In the genomic region with DNA sequence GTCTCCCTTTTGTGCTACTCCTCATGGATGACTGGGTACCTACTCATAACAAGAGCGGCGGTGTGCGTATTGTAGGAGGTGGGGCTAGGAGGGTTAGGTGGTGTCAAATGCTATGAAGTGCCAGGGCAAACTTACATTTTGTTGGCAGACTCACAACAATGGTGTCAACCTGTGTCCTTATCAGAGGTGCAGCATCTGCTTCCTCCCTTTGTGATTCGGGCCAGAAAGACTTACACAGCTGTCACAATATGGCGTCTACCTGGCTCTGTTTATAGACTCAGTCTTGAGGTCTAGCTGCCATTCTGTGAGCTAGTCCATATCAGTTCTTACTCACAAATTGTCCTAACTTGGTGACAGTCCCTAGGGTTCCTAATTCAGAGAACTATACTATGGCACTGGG, we compare ENCODE assay signal across 24 mouse cellular contexts. TPM values are rescaled to one million over a fixed set of nuclear protein-coding genes. Genes with fewer than 3 reads are reported as not detected.
A peak's percentile ranks its signal among the peaks of the same experiment; 100 is the strongest.
DNase-seq lines count a peak whose midpoint lies in the region; ATAC-seq and TF ChIP-seq lines count a peak whose summit lies in the region.
"Had no signal": no experiment of that assay in that cellular context is flagged by ENCODE, and none has a peak within 500 bp of the region (broad histone marks: within the 10 kb centered on the region; RNA-seq: fewer than 3 reads in every experiment).

No protein-coding gene starts in this region.

- DNase-seq in heart, adult 18-20 months: peak; percentile 29 to 76
- no peak for DNase-seq in heart, postnatal 25 days (ENCODE audit: low spot score)
- peak; percentile 14 for DNase-seq in lung, postnatal 0 days (ENCODE audit: low spot score)
- DNase-seq in lung, adult 18-20 months: no peak
- DNase-seq in heart, adult 9 months (ENCODE audit: low spot score in 2 of 2): peak; percentile 39 to 66
- DNase-seq in cerebellum, adult 18-20 months: no peak
- DNase-seq: B cell, adult 2 months; cerebellum, adult 8-10 months; gastrocnemius, postnatal 14 days; layer of hippocampus, postnatal 36 days; right cerebral cortex, postnatal 25 days; thymus, adult 2 months had no signal

- no peak overlapping the region for H3K4me3 ChIP-seq in lung, postnatal 0 days (ENCODE audit: low read depth, low read length)
- H3K4me3 ChIP-seq: hindbrain, embryonic 15.5 days; intestine, embryonic 15.5 days; limb, embryonic 13.5 days; midbrain, embryonic 13.5 days; myocyte; neural tube, embryonic 15.5 days had no signal

- no peak for TF ChIP-seq CTCF in lung, postnatal 0 days (IDR thresholded peaks at IDR 0.05)

- no peaks in the 10 kb centered on the region for H3K27me3 ChIP-seq in lung, postnatal 0 days (replicated peaks; ENCODE audit: insufficient read depth, low read length)
- H3K27me3 ChIP-seq: hindbrain, embryonic 15.5 days; intestine, embryonic 15.5 days; limb, embryonic 13.5 days; midbrain, embryonic 13.5 days; neural tube, embryonic 15.5 days had no signal

- no peaks in the 10 kb centered on the region for H3K36me3 ChIP-seq in lung, postnatal 0 days (ENCODE audit: insufficient read depth, low read length)
- H3K36me3 ChIP-seq: intestine, embryonic 15.5 days had no signal

- no peak overlapping the region for H3K9ac ChIP-seq in lung, postnatal 0 days (replicated peaks; ENCODE audit: low read depth)
- H3K9ac ChIP-seq: hindbrain, embryonic 15.5 days; intestine, embryonic 15.5 days; limb, embryonic 13.5 days; liver, embryonic 14.5 days; midbrain, embryonic 13.5 days; neural tube, embryonic 15.5 days had no signal

- intact Hi-C loops in heart, postnatal 25 days (cut with DNase I): no loop called here

- WGBS in lung, postnatal 0 days: 68% methylated on average over 5 of the region's 5 CpGs

- H3K4me1 ChIP-seq in lung, postnatal 0 days (ENCODE audit: insufficient read depth, low read depth, low read length): no peaks in the 10 kb centered on the region
- H3K4me1 ChIP-seq: intestine, embryonic 15.5 days; limb, embryonic 13.5 days had no signal

- no peak overlapping the region for H3K27ac ChIP-seq in lung, postnatal 0 days (ENCODE audit: low read length)
- H3K27ac ChIP-seq: hindbrain, embryonic 15.5 days; intestine, embryonic 15.5 days; kidney, postnatal 0 days; limb, embryonic 13.5 days; liver, embryonic 14.5 days; macrophage; midbrain, embryonic 13.5 days; neural tube, embryonic 15.5 days had no signal

- H3K4me2 ChIP-seq in lung, postnatal 0 days (replicated peaks; ENCODE audit: low read depth, low read length): no peak overlapping the region
- H3K4me2 ChIP-seq: hindbrain, embryonic 15.5 days; intestine, embryonic 15.5 days; limb, embryonic 13.5 days; midbrain, embryonic 13.5 days; neural tube, embryonic 15.5 days had no signal

- TF ChIP-seq EP300 in lung, postnatal 0 days (IDR thresholded peaks at IDR 0.05): peak; percentile 59

- H3K9me3 ChIP-seq in lung, postnatal 0 days (ENCODE audit: low read length): no peaks in the 10 kb centered on the region
- H3K9me3 ChIP-seq: hindbrain, embryonic 15.5 days; intestine, embryonic 15.5 days; limb, embryonic 13.5 days; midbrain, embryonic 13.5 days; neural tube, embryonic 15.5 days had no signal

- peak; percentile 25 for ATAC-seq in lung, postnatal 0 days
- peak; percentile 59 for ATAC-seq in megakaryocyte-erythroid progenitor cell, adult 5-6 weeks (replicated peaks; ENCODE audit: low FRiP score, low TSS enrichment, poor library complexity, severe bottlenecking)
- ATAC-seq: intestine, embryonic 15.5 days; midbrain, embryonic 13.5 days had no signal

RNA-seq across cellular contexts. Expression of a gene that starts 6.6 kb away (rescaled TPM):
- total RNA-seq in heart, adult 18-20 months (2021): 1 to 10 TPM; 2.3 to 4.7 TPM
- 1 to 10 TPM; 3.5 to 7.5 TPM for total RNA-seq in heart, postnatal 25 days (2021)
- polyA plus RNA-seq in lung, postnatal 0 days (2015; fragmentation: Nextera tagmentation; extraction: Ambion mirVana): 23.1 and 24.2 TPM in 2 replicates
- total RNA-seq in megakaryocyte-erythroid progenitor cell, adult 5-6 weeks (2014; fragmentation: Nextera tagmentation): 11.1 and 16.6 TPM in 2 replicates
- total RNA-seq in megakaryocyte-erythroid progenitor cell, adult 5-6 weeks (2017): 8.4 and 11.7 TPM in 2 replicates

RNA-seq across cellular contexts. Expression of a gene that starts 17.0 kb away (rescaled TPM):
- total RNA-seq in heart, adult 18-20 months (2021): under 1 TPM in 1 of 2 experiments, not detected in 1; 0.35 TPM
- total RNA-seq in heart, postnatal 25 days (2021): under 1 TPM in 1 of 2 experiments, not detected in 1; 0.36 TPM
- polyA plus RNA-seq in lung, postnatal 0 days (2015; fragmentation: Nextera tagmentation; extraction: Ambion mirVana): 0.08 TPM in 1 of 2 replicates, not detected in the other
- 1.3 and 4.0 TPM in 2 replicates for total RNA-seq in megakaryocyte-erythroid progenitor cell, adult 5-6 weeks (2014; fragmentation: Nextera tagmentation)
- not detected in 2 replicates for total RNA-seq in megakaryocyte-erythroid progenitor cell, adult 5-6 weeks (2017)
- total RNA-seq: adrenal gland, adult 18-20 months had no signal
- polyA plus RNA-seq: intestine, embryonic 15.5 days; kidney, postnatal 0 days; limb, embryonic 13.5 days; macrophage; myocyte; stomach, embryonic 16.5 days had no signal

Comparison
In these comparisons a context has a peak if more than half of its experiments do, and no peak if none do; other contexts are left out.
1. DNase-seq: peak in heart, adult 18-20 months (2 of 2), lung, postnatal 0 days (single experiment) and heart, adult 9 months (2 of 2); none in heart, postnatal 25 days (single experiment), lung, adult 18-20 months (0 of 2) and cerebellum, adult 18-20 months (0 of 2).